Mouse (Mus musculus): ENCODE measurements around the gene Cdiptos. TPM values are rescaled to one million over a fixed set of nuclear protein-coding genes. Genes with fewer than 3 reads are reported as not detected.

Cdiptos gene
- total RNA-seq (2021): 1 to 10 TPM; 1.6 to 2.7 TPM
- long read RNA-seq, experiment 1, partial matches to known transcripts: 0 of 1 reads
- long read RNA-seq, experiment 1, other reads (novel, unspliced or antisense): 1 of 1 reads
- long read RNA-seq, experiment 2, partial matches to known transcripts: 1 of 2 reads
- long read RNA-seq, experiment 2, other reads (novel, unspliced or antisense): 1 of 2 reads

DNA sequence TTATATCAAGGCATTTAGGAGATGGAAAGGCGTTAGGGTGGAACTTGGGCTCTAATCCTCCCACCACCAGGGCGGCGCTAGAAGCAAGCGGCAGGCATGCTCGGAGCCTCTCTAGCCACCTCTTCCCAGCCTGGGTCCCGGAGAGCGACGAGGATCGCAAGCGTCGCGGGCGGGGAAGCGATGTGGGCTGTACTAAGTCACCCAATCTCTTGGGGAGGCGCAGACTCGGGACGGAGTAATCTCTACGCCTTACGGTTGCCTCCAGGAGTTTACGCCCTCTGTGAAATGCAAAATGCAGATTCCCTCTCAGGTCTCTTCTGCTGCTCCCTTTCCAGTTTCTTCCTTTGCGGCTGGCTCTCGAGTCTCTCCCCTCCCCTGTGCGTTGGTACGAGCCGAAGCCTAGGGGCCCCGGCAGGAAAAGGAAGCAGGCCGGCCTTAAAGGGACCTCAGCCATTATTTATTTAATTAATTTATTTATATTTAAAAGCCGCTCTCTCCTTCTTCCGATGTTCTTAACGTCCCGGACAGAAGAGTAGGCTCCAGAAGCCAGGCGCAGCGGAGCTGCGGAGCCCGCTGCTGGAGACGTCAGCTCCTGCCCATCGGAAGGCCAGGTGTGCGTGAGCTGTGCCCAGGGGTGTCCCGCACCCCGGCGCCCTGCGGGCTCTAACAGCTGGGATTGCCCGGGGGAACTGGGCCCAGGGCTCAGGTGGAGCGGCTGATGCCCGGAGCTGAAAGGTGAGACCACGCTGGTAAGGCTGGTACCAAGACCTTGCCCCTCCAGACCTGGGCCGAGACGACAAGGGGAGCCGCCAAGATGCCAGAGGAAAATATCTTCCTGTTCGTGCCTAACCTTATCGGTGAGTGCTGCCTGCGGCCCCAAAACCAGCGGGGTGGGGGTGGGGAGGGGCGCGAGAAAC, at the start of gene Cdiptos:
Cdiptos (minus strand) TSS at position 149 of the 917 bp plus-strand sequence.
- DNase-seq: peak; percentile 98

DNA sequence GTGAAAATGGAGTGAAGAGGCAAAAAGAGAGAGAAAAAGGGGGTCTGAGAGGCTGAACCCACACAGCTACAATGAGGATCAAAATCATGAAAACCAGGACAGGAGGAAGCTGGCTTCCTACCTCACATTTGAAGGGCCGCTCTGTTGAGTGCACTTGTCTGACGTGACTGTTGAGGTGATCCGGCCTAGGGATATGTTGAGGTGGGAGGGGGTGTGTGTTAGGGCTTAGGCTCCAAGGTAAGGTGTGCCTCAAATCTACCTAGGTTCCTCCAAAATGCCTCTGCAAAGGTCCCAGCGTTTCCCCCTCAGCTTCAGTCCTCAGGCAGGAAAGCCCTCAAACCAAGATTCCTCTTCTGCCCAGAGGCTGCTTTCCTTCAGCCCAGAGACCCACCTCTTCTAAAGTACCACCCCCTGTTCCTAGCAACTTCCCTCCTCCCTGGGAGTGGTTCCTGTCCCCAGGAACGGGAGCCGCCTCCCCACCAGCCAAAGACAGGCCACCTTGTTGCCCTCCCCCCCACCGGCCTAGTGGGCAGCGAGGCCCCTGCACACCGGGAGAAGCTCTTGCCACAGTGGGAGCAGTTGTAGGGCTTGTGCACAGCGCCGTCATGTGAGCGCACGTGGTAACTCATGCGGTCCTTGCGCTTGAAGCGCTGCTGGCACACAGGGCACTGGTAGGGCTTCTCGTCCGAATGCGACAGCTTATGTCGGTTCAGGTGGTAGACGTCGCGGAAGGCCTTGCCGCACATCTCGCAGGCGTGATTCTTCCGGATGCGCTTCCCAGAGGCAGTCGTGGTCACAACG, 49.1 kb upstream of the Cdiptos start:
- peak; percentile 86 for DNase-seq

DNA sequence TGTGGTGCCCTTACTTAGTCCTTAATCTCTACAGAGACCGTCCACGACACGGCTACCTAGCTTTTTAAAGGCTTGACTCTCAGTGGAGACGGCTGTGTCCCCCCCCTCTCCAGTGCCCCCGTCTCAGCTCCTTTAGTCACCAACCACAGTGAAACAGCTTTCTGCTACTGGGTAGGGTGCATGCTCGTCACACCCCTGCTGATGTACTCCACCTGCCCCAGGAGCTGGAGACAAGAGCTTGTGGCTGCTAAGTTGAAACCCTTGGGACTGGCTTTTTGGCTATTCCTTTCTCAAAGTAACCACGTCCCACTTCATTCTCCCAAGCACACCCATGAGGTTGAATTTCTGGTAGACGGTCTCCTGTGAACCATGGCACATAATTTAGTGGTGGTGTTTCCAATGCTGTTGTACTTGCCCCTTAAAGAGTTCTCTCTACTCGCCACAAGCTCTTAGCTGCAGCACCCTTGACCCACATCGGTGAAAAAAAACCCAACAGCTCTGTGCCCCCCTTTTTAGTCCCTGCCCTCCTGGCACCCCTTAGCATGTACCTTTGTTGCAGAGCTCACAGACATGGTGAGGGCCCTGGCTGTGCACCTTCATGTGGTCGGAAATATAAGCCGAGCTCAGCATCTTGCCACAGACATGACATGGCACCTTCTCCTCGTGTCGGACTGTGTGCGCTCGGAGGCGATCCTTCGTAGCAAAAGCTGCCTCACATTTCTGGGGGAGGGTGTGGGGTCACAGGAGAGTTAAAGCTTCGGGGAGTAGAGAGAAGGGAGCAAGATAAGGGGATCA, 48.2 kb upstream of the Cdiptos start:
- peak; percentile 25 for DNase-seq

DNA sequence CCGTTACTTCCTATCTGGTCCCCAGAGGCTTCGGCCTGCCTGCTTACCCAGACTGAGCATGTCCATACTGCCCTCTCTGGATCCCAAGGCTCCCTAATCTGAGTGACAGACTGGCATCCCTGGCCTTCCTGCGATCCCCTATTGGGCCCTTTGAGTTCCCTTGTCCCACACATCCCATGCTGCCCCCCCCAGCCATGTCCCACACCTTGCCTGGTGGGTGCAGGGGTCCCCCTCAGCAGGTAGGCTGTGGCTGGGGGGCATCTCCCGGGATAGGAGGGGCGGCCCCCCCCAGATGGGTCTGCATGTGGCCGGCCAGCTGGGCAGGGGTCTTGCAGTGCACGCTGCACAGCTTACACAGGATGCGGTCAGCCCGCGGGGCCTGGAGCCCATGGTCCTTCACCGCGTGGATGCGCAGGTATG, 47.4 kb upstream of the Cdiptos start:
- DNase-seq: peak; percentile 24

DNA sequence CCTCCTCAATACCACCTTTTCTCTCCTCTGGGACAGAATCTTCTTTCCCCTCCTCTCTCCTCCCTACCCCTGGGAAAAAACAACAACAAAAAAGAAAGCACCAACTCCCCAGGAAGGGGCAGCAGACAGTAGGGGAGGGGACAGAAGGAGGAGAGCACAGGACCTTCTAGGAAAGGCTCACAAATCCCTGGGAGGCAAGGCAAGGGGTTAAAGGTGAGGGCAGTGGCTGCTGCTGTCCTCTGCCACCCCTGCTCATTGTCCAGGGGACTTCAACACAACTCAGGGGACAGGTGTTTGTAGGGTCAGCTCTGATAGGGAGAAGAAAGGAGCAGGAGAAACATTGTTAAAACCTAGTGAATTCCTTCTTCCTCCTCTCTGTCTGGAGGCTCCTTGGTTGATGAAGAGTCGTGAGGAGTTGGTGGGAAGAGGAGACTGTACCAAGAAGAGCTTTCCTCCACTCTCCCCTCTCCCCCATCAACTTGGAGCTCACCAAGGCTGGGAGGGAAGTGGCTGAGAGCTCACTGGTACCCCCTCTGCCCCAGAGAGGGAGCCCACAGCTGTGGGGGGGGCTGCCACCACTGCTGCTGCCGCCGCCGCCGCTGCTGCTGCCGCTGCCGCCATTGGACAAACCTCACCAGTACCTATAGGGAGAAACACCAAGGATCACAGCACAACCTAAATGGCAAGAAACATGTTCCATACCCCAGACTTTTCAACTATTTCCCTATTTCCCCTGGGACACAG, 46.8 kb upstream of the Cdiptos start:
- DNase-seq: no peak

DNA sequence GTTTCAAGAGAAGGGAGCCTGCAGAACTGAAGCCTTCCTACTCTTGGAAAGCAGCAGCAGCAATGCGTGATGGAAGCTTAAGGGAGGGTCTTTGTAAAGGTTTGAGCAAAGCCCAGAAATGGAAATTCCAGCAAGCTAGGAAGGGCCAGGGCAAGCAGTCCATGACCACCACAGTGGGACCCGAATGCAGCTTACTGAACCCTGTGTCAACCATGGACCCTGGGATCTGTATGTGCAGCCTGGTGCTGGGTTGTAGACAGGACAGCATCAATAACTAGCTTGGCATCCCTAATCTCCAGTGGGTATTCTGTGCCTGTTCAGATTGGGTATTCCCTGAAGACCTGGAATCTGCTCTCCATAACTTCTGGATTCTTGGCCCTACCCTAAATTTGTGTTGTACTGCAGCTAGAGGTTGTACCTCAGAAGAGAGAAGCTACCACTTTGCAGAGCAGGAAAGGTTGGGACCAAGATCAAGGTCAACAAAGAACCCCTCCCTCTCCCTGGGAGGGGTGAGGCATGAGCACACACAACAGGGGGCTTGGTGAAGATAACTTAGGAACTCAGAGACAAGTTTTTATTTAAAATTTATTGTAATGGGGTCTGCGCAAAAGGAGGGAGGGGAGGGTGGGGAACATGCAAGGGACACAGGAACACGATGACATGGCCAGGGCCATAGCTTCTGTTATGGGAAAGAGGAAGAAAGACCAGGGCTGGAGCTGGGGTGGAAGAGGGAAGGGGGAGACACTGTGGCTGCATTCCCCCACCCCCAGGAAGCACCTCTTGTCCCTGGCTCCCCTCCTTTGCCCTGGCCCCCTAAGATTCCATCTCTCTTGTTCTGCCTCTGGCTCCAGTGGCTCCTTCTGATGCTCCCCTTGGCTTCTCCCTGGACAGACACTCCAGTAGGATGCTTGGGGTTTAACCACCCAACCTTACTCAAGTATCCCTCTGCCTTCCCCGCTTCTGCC, 45.9 kb upstream of the Cdiptos start:
- no peak for DNase-seq

DNA sequence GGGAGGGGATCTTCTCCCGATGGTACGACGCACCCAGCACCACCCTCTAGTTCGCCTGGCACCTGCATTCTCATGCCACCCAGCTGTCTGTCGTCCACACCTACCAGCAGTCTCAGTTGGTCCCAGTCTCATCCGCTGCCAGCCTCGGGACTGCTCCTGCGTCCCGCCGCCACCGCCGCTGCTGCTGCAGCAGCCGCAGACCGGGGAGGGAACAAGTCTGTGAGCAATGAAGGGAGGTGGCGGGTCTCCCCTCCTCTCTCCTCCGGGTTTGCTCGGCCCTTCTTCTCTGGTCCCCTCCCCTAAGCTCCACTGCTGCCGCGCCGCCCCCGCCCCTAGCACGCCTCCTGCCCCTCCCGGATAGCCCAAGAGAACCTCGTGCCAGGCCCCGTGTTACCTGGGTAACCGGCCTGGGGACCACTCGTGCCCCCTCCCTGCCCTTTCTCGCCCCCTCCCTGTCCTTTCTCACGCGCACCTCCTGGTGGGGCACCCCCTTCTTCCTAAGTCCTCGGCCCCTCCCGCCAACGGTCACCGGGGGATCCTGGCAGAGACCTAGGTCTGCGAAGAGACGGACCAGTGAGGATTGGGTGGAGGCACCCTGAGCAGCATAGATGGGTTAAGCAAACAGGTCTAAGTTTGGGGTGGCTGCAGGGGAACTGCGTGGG, 45.1 kb upstream of the Cdiptos start, which contains the start of the genes Gm42742 and Prrt2:
Gm42742 (minus strand) TSS at position 197 of the 662 bp plus-strand sequence.
Prrt2 (minus strand) TSS at position 311 of the 662 bp plus-strand sequence.
- peak; percentile 73 for DNase-seq

DNA sequence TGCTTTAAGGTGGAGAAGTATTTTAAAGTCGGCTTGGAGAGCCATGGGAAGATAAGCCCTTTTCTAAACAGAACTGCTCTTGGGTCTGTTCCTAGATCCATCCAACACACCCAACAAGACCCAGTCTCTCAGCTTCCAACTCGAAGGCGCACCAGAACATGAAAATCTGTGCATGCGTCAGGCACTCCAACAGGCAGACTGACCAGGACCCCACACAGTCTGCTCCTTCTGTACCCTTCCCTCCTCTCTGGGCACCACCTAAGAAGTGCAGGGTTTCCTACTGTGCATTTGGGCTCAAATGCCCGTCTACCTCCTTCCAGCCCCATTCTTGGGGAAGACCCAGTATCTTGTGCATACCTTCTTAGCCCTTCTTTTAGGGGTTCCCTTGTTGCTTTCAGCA, 44.6 kb upstream of the Cdiptos start:
- no peak for DNase-seq

DNA sequence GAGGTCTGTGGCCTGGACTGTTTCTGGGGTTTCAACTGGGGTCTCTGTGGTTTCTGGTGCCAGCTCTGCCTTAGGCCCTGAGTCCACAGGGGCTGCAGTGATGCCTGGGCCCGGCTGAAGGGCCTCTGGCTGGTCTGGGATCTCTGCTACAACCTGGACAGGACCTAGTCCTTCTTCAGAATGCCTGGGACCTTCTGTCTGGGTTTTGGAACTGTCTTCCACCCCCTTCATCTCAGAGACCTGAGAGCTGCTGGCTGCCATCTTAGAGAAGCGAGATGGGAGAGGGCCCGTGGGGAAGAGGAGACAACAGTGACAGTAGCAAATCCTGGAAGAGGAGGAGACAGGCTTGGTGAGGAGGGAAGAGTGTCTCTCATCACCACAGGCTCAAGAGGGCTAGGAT, 44.1 kb upstream of the Cdiptos start:
- DNase-seq: no peak

DNA sequence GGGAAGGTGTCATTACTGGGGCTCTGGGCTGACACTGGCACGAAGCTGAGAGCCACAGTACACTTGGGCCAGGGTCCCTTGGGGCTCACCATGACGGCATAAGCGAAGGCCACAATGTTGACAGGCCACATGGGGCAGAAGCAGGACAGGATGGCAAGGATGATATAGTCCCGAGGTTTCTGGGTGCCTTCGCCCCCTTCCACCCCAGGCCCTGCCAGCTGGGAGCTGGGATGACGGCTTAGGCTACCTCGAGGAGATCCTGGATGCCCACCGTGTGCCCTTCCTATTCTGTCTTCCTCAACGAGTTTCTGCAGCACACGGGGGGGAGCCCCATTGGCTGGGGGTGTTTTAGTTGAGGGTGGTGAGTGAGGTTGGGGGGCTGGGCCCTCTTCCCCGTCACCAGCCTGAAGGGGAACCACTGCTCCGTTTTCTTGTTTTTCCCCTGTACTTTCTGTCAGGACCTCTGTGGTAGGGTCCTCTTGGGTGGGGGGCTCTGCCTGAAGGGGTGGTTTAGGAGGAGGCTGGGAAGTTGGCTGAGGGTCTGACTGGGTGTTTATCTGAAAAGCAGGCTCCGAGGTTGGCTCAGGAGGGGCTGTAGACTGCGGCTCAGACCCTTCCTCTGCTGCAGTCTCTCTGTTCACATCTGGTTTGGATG, 43.5 kb upstream of the Cdiptos start:
- no peak for DNase-seq

DNA sequence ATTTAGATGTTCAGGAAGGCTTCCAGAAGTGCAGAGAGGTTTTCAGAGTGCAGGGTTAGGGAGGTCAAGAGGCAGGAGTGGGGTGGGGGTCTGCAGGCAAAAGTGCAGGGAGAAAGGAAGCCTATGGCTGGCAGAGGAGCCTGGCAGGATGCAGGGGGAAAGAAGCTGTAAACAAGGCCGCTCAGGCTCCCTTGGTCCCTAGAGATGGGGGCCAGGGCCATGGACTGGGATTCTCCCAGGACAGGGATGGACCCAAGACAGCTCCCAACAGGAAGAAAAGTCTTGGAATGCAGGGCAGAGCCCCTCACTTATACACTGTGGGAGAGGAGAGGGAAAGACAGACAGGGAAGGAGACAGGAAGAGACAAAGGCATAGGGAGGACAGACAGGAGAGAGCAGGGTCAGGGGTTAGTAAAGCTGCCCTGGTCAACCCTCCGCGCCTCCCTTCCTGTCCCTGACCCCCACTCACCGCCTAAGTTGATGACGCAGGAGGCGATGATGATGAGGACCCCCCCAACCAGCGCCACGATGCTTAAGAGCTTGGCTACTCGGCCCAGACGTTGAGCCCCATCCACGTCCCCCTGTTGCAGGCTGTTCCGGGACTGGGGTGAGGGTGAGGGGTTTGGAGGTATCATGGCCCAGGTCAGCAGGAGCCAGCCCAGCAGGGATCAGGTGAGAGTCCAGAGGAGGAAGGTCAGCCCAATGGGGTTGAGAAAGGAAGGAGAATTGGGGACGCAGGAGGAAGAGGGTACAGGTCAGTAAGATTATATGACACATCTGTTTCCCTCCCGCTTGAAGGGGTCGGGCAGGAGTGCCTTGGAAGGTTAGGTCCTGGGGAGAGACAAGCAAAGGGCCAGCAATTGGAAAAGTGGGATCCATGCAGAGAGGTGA, 42.8 kb upstream of the Cdiptos start:
- no peak for DNase-seq

DNA sequence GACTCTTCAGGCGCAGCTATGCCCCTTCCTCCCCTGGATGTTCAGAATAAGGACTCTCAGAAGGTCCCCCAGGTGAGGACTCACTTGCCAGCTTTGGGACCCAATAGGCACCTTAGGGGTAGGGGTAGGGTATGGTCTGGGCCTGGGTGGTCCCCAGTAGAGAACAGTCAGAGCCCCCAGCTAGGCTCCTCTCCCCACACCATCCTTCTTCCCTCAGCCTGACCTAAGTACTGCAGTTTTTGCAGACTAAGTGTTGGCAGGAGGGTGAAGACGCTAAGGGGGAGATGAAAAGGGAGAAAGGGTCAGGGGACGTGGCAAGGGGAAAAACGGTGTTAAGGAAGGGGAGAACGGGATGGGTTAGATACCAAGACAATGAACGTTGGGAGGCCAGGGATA, 42.0 kb upstream of the Cdiptos start:
- DNase-seq: no peak

DNA sequence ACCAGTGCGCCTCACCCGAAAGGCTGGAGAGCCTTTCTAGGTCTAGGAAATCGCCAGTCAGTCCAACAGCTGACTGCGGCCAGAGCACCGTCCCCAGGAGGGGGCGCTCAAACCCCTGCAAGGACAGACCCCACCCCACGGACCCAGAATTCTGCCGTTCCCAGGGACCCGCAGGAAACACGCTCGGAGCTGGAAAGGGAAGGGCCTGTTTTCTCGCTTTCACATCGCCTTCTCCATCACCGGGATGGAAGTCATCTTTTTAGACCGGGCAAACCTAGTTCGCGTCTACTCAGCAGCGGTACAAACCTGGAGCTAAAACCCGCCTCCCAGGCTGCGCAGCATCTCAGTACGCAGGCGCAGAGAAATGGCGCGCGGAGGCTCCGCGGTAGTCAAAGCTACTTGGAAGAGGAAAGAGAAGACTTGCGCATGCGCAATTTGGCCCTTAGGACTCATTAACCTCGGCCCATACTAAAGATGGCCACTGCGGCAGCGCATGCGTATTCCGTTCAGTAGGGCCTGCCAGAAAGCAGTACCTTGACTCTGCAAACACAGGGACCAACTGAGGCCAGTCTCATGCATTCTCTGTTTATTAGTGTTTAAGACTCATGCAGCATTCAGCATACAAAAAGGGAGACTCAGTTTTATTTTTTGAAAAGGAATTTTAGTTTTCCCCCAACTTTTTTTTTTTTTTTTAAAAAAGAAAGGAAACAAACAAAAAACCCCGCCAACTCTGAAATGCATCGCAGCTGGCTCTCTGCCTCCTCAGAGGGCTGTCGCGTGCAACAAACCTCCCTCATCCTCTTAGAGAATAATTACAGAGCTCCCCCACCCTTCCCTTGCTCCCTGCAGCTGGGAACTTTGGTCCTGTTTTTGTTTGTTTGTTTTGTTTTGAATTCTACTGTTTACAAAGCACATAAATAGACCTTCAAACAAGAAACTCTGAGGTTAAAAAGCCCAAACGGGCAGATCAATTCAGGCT, 41.4 kb upstream of the Cdiptos start, which contains the start of gene Pagr1a:
Pagr1a (minus strand) TSS at position 382 of the 979 bp plus-strand sequence.
- DNase-seq: peak; percentile 96

DNA sequence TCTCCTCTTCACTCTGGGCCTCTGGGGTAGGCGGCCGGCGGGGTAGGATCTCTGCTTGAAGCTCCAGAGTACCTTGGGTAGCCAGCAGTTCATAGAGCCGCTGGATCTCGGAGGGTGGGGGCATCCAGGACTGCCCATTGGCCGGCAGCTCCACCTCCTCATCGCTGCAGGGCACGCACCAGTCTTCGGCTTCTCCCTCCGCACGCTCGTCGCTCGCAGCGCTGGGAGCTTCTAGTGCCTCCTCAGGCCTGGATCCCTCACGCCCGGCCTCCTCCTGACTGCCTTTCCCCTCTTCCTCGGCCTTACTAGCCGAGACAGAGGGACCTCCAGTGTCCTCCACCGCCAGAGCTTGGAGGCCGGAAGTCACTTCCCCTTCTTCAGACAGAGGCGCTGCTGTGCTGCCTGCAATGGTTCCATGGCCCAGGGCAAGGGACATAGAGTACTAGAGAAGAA, 40.6 kb upstream of the Cdiptos start:
- DNase-seq: peak; percentile 78

DNA sequence TGATC, 40.4 kb upstream of the Cdiptos start, which contains the start of gene Pagr1b:
Pagr1b (minus strand) TSS at position 4 of the 5 bp plus-strand sequence.
- no peak for DNase-seq

DNA sequence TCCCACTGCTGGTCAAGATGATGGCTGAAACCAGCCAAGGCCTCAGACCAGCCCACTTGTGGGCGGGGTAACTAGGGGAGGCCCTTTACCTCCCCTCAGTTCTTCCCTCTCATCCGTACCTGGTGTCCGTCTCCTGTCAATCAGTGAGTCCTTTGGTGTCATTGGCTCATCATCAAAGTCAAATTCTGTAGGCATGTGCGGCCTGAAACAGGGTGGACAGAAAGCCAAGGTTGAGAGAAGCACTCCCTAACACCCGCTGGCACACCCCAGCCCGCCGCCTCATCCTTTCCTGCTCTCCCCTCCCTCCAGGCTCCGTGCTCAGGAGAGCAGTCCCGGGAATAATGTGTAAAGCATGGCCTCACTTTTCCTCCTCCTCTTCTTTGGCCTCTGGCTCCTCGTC, 40.2 kb upstream of the Cdiptos start:
- DNase-seq: peak; percentile 69

DNA sequence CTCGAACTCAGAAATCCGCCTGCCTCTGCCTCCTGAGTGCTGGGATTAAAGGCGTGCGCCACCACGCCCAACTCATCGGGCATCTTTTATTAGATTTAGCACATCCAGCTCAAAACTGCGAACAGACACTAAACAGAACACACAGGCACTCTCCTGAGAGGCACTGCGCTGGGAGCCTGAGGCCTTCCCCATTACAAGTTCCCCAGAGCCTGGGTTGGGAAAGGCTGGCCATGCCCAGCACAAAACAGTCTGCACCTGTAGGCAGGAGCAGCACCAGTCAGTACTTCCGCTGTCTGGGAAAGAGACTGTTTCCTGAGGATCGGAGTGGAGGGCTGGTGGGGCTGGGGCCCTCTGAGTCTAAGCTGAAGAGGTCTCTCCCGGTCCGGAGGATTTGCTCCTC, 39.1 kb upstream of the Cdiptos start:
- no peak for DNase-seq
